Mouse (Mus musculus) neural tube, embryonic 12.5 days (tissue): ENCODE results near the gene Dph6. TPM values are rescaled to one million over a fixed set of nuclear protein-coding genes. Genes with fewer than 3 reads are reported as not detected.

ENCODE experiments used
- ATAC-seq: fragments of 200-750 bp; cut with Nextera tagmentation; 2 replicates; pipeline ENCODE4 v1.8.0; 2017; ENCODE audit warnings: low read depth, mild to moderate bottlenecking, moderate TSS enrichment, moderate library complexity; ENCODE audit not compliant: low FRiP score
- H3K27ac ChIP-seq: fragments of 300-500 bp; sonication (generic); 2 replicates; pipeline ENCODE4 v1.5.1; 2016
- H3K27me3 ChIP-seq: fragments of 300-500 bp; sonication (generic); replicated peaks from 2 replicates; pipeline ENCODE4 v1.6.1; 2016; ENCODE audit warnings: mild to moderate bottlenecking
- H3K36me3 ChIP-seq: fragments of 300-500 bp; sonication (generic); 2 replicates; pipeline ENCODE4 v1.6.1; 2016; ENCODE audit warnings: mild to moderate bottlenecking
- H3K4me1 ChIP-seq: fragments of 300-500 bp; sonication (generic); 2 replicates; pipeline ENCODE4 v1.6.1; 2016
- H3K4me2 ChIP-seq: fragments of 300-500 bp; sonication (generic); replicated peaks from 2 replicates; pipeline ENCODE4 v1.6.1; 2016; ENCODE audit warnings: mild to moderate bottlenecking
- H3K4me3 ChIP-seq: fragments of 300-500 bp; sonication (generic); 2 replicates; pipeline ENCODE4 v1.5.1; 2016
- H3K9ac ChIP-seq: fragments of 300-500 bp; sonication (generic); 2 replicates; pipeline ENCODE4 v1.6.1; 2016; ENCODE audit warnings: mild to moderate bottlenecking
- H3K9me3 ChIP-seq: fragments of 300-500 bp; sonication (generic); 2 replicates; pipeline ENCODE4 v1.6.1; 2016; ENCODE audit warnings: mild to moderate bottlenecking
- WGBS: fragments of 180-500 bp; shearing (Covaris S2); methylation state at CpG from one replicate; pipeline ENCODE4 v1.1.7; 2016; 5-methylcytosine and 5-hydroxymethylcytosine counted together
- polyA plus RNA-seq: library from polyadenylated mRNA; unstranded; fragments of >200 nt; fragmentation: Nextera tagmentation; extraction: Ambion mirVana; gene quantifications from 2 replicates; pipeline ENCODE4 v1.2.1, GENCODE M21; 2016

Gene Dph6
- 19.2 and 19.4 TPM in 2 replicates for polyA plus RNA-seq

DNA sequence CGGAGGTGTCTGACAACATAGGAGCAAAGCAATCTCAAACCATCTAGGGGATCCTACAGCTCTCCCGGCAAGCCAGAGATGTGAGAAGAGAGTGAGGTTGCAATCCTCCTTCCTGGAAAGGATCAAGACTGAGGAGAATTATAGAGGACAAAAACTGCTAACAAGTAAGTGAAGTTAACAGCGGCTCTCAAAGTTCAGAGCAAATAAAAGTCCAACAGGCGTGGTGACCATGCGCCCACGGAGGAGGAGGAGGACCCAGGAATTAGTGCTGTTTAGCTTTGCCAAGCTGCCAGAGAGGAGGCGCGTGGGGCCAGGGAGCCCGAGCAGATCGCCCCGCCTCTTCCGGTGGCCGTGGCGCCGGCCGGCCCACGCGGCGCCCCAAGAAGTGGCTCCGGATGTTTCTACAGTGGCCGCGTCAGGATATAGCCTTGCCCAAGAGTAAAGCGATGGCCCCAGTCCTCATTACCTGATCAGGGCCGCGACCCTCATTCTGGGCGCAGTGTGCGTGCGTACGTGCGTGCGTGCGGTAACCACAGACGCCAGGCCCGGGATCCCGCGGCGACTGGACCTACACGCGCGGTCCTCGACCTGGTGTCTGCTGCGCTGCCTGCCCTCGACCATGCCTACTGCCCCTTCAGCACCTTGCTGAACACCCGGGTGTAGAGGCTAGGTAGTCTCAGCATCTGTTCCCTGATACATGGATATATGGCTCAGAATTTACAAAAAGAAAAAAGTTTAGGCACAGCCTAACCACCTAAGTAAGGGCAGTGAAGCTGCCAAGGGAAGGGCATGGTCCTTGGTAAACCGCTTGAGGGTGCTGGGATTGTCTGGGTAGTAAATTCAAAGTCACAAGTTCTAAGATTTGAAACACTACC lies at the start of gene Dph6:
Gene Dph6, minus strand, starts transcription at position 600 of the 875 bp plus-strand sequence.
- Histone ChIP-seq H3K4me1 (no peaks in the 10 kb centered on the region), H3K27me3 (no peaks in the 10 kb centered on the region), H3K27ac (peak within 1 kb of the TSS; percentile 75), H3K9ac (peak within 1 kb of the TSS; percentile 36), H3K4me3 (peak within 1 kb of the TSS; percentile 61), H3K4me2 (peak within 1 kb of the TSS; percentile 57), H3K36me3 (no peaks in the 10 kb centered on the region), H3K9me3 (no peaks in the 10 kb centered on the region)
- ATAC-seq: peak; percentile 96
- WGBS: under 1% methylated on average over 45 of the region's 45 CpGs

DNA sequence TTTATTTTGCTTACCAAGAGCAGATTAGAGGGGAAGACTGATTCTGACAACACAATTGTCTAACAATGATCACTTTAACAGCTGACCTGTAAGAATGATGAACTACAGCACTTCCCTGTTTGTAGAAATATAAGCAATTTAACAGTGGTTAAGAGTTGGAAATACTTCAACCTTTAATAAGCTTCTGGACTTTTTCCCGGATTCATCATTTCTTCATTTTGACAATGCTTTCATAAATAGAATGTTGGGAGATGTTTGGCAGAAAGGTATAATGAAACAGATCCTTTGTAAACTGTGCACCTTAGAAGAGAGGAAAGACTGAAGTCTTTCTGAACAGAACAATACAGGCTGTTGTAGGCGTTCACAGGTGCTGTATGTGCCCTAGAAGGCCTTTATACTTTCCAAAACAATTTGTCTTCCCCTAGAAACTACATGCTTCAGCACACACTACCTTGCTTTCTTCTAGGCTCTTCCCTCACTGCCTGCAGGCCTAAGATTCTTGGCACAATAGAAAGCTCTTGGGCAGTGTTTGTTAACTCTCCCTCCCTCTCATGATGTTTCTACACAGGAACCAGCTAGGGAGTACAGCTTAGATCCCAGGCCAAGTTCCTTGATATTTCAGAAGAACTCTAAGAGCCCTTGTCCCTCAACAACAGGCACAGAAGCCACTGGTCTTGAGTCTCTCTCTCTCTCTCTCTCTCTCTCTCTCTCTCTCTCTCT lies 46.4 kb upstream of the Dph6 start:
- no peak overlapping the region for H3K9ac ChIP-seq
- H3K27me3 ChIP-seq: no peaks in the 10 kb centered on the region
- H3K27ac ChIP-seq: no peak overlapping the region
- no peak overlapping the region for H3K4me3 ChIP-seq
- H3K9me3 ChIP-seq: no peaks in the 10 kb centered on the region
- no peak for ATAC-seq
- 85% methylated on average over 2 of the region's 2 CpGs for WGBS
- no peak overlapping the region for H3K4me2 ChIP-seq
- H3K36me3 ChIP-seq: no peaks in the 10 kb centered on the region
- no peaks in the 10 kb centered on the region for H3K4me1 ChIP-seq

DNA sequence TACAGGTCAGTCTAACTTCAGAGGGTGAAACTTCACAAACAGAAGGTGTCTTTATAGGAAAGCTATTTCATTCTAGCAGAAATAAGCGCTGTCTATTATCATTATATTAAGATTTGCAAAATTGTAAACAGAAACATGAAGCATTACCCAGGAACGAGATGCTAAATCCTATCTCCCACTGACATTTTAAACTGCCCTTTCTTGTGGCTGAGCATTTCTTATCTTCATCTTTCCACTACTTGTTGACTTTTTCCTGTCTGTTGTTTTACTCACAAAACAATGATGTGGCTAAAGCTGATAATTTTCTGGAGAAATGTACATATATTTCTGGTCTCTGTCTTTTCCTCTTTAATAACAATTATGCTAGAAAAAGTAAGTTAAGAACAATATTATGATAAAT lies 36.8 kb upstream of the Dph6 start:
- H3K9me3 ChIP-seq: no peaks in the 10 kb centered on the region
- 85% methylated on average over 2 of the region's 2 CpGs for WGBS

DNA sequence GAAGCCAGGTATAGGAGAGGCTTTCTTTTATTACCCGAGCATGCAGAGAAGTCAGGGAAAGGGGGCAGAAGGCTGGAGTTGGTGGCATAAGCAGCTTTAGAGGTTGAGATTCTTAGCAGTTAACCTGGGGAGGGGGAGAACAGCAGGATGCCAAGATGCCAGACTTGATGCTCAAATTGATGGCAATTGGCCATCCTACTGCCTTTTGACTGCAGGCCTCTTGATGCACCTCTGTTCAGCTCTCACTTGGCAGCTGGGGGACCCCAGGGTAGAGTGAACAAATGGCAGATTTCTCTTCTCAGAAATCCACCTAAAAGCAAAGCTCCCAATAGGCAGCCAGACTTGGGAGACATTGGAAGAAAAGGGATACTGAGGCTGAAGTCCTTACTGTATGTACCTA lies 32.7 kb upstream of the Dph6 start:
- ATAC-seq: no peak
- H3K9ac ChIP-seq: no peak overlapping the region
- H3K4me2 ChIP-seq: no peak overlapping the region
- no peaks in the 10 kb centered on the region for H3K36me3 ChIP-seq
- WGBS: 81% methylated on average over 1 of the region's 1 CpGs
- no peak overlapping the region for H3K27ac ChIP-seq
- H3K4me1 ChIP-seq: no peaks in the 10 kb centered on the region
- no peaks in the 10 kb centered on the region for H3K27me3 ChIP-seq
- H3K9me3 ChIP-seq: no peaks in the 10 kb centered on the region
- no peak overlapping the region for H3K4me3 ChIP-seq

More for the DNA sequence above, 36.8 kb upstream of the Dph6 start:
- no peak for ATAC-seq
- no peaks in the 10 kb centered on the region for H3K36me3 ChIP-seq
- no peaks in the 10 kb centered on the region for H3K4me1 ChIP-seq
- no peaks in the 10 kb centered on the region for H3K27me3 ChIP-seq
- H3K4me2 ChIP-seq: no peak overlapping the region
- H3K9ac ChIP-seq: no peak overlapping the region
- no peak overlapping the region for H3K4me3 ChIP-seq
- H3K27ac ChIP-seq: no peak overlapping the region

DNA sequence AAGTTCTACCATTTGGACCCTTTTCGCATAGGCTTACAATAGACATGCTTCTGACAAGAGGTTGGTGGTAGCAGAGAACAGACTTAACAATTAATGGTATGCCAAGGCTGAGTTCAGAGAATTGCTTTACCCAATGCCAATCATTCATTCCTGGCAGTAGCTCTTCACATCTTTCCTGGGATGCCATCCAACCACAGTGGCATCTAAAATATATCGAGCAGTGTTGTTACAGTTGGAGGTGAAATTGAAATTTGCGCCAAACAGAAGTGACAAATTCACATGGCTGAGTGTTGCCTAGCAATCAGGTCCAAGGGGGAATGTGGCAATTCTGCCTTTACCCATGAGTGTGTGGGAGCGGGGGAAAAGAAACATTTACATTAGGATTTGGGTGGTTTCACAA lies 32.3 kb upstream of the Dph6 start:
- no peak for ATAC-seq
- Histone ChIP-seq H3K4me2 (no peak overlapping the region), H3K27me3 (no peaks in the 10 kb centered on the region), H3K36me3 (no peaks in the 10 kb centered on the region), H3K9ac (no peak overlapping the region), H3K4me1 (no peaks in the 10 kb centered on the region), H3K9me3 (no peaks in the 10 kb centered on the region), H3K27ac (no peak overlapping the region), H3K4me3 (no peak overlapping the region)
- WGBS: 83% methylated on average over 4 of the region's 4 CpGs

DNA sequence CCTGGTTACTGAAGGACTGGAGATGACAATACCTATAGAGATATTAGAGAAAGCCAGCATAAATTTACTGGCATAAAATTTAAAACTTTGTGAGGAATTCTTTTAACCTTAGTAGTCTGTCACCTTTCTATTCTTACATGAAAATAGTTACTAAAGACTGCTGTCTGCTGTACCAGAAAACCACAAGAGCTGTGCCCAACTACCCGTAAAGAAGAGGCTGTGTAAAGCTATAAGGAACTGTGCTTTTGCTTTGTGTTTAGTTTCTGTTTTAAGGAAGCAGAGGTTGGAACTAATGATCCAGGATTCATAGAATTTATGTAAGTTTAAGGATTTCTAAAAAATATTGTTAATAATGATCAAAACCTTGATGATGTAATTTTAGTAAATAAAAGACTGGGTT lies 19.1 kb upstream of the Dph6 start:
- ATAC-seq: no peak
- Histone ChIP-seq H3K4me2 (no peak overlapping the region), H3K4me1 (no peaks in the 10 kb centered on the region), H3K36me3 (no peaks in the 10 kb centered on the region), H3K9me3 (no peaks in the 10 kb centered on the region), H3K27ac (no peak overlapping the region), H3K27me3 (no peaks in the 10 kb centered on the region), H3K4me3 (no peak overlapping the region), H3K9ac (no peak overlapping the region)
- WGBS: 91% methylated on average over 1 of the region's 1 CpGs

DNA sequence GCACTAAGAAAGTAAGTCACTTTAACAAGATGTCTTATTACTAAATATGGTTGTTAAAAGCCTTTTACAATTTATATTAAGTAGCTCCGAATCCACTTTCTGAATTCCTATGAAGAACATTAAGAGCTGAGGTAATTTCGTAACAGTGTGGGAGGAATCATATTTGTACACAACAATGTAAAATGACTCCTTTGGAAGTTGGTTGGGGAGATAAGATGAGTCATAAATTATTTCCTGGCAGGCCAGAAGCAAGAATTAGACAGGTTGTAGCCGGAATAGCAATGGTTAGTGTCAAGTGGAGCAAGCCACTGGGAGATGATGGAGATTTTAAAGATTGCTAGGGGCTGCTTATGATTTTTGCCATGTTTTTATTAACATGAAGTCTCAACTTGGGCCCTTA lies 16.2 kb upstream of the Dph6 start:
- no peak overlapping the region for H3K4me2 ChIP-seq
- H3K36me3 ChIP-seq: no peaks in the 10 kb centered on the region
- WGBS: 89% methylated on average over 3 of the region's 3 CpGs
- no peak for ATAC-seq
- H3K9ac ChIP-seq: no peak overlapping the region
- H3K4me3 ChIP-seq: no peak overlapping the region
- H3K9me3 ChIP-seq: no peaks in the 10 kb centered on the region
- H3K27me3 ChIP-seq: no peaks in the 10 kb centered on the region
- no peak overlapping the region for H3K27ac ChIP-seq
- no peaks in the 10 kb centered on the region for H3K4me1 ChIP-seq

DNA sequence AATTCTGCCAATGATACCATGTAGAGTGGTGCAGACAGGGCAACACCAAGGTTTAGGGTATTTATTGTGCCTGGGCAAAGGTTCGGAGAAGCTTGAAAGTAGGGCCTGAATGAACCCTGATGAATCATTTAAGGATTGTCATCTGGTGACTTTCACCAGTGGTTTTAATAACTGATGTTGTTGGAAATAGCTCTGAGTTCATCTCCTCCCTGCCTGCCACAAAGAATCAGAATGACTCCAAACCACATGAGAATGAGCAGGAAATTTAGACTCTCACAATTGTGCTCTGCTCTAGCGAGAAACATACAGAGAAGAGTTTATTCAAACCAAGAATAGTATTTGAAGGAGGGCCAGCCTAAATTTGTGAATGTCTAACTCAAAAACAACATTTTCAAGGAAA lies 4.2 kb upstream of the Dph6 start:
- no peak for ATAC-seq
- Histone ChIP-seq H3K4me3 (no peak overlapping the region), H3K9me3 (no peaks in the 10 kb centered on the region), H3K27me3 (no peaks in the 10 kb centered on the region), H3K4me1 (no peaks in the 10 kb centered on the region), H3K9ac (no peak overlapping the region), H3K4me2 (no peak overlapping the region), H3K27ac (no peak overlapping the region), H3K36me3 (no peaks in the 10 kb centered on the region)
- 84% methylated on average over 2 of the region's 2 CpGs for WGBS

DNA sequence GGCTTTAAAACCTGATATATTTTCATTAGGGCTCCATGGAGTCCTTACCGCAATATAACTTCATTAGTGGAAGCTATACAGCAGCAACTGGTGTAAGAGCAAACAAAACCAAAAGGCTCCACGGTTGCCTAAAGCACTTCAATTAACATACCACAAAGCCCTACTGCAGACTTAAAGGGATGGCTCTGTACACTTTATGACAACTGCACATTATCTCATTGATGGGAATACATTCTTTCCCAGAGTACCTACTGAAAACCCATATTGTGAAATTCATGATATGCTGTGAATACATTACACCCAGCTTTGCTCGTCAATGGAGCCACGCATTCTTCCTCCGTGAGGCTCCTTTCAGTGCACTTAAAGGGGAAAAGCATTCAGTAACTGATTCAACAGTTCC lies 8.5 kb downstream of the Dph6 start:
- ATAC-seq: no peak
- Histone ChIP-seq H3K36me3 (no peaks in the 10 kb centered on the region), H3K9me3 (no peaks in the 10 kb centered on the region), H3K27me3 (no peaks in the 10 kb centered on the region), H3K4me2 (no peak overlapping the region), H3K4me3 (no peak overlapping the region), H3K27ac (no peak overlapping the region), H3K4me1 (no peaks in the 10 kb centered on the region), H3K9ac (no peak overlapping the region)
- WGBS: 40% methylated on average over 5 of the region's 5 CpGs

DNA sequence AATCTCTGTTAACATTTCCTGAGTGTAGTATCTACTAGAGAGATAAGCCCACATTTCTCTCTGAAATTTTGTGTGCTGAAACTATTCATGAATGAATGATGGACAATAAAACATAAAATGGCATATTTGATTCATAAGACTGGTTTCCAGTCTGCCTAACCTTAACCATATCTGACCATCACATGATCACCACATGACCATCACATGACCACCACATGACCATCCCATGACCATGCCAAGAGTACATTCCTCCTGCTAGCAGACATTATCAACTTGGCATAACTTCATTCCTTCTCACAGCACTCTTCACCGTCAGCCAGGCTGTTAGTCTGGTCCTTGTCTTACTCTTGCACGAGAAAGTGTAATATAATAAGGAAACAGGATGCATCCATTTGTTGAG lies 10.9 kb downstream of the Dph6 start:
- no peaks in the 10 kb centered on the region for H3K27me3 ChIP-seq
- H3K9me3 ChIP-seq: no peaks in the 10 kb centered on the region
- no peak overlapping the region for H3K4me2 ChIP-seq
- no peak overlapping the region for H3K4me3 ChIP-seq
- H3K27ac ChIP-seq: no peak overlapping the region
- no peak overlapping the region for H3K9ac ChIP-seq
- no peak for ATAC-seq
- 94% methylated on average over 2 of the region's 2 CpGs for WGBS
- H3K4me1 ChIP-seq: no peaks in the 10 kb centered on the region
- H3K36me3 ChIP-seq: no peaks in the 10 kb centered on the region

DNA sequence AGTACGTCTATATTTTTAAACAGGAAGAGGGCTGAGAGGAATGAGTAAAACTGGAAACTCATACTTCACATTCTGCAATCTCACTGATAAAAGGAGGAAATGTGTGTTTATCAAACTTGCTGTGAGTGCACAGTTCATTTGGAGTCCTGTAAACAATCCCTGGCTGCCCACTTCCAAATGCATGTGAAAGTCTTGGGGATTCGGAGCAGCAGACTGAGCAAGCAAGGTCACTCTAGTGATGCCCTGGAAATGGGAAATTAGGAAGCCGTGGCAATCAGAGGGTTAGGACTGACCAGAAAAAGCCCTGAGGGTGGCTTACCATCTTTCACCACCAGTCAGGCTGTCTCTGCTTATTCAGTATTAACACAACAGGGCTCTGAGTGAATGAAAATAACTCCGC lies 30.1 kb downstream of the Dph6 start:
- no peak overlapping the region for H3K4me3 ChIP-seq
- H3K4me2 ChIP-seq: no peak overlapping the region
- no peaks in the 10 kb centered on the region for H3K36me3 ChIP-seq
- H3K9ac ChIP-seq: no peak overlapping the region
- H3K27ac ChIP-seq: no peak overlapping the region
- no peak for ATAC-seq
- no peaks in the 10 kb centered on the region for H3K9me3 ChIP-seq
- H3K4me1 ChIP-seq: peaks cover 5% of the 10 kb centered on the region; the same call in 1 of the 2 replicates
- 52% methylated on average over 4 of the region's 4 CpGs for WGBS
- no peaks in the 10 kb centered on the region for H3K27me3 ChIP-seq

DNA sequence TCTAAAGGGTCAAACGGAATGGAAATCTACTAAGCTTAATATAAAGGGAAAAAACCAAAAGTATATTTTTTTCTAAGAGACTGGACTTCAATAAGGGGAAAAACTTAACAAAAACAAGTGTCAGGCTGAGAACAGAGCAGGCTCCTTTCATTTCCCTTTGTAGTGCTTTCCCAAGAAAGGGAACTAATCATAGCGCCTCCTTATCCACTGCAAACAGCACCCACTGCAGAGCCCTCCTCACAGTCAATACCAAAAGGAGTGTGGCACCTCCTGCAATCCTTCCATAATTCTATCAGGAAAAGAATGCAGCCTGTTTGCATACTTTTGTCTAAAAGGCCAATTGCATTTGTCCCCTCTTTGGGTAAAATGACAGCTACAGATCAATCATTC lies 32.2 kb downstream of the Dph6 start:
- Histone ChIP-seq H3K9me3 (no peaks in the 10 kb centered on the region), H3K4me1 (peaks cover 5% of the 10 kb centered on the region; the same call in 1 of the 2 replicates), H3K4me2 (peak overlapping the region; percentile 32; the same call in 1 of the 2 replicates), H3K4me3 (no peak overlapping the region), H3K27ac (no peak overlapping the region), H3K36me3 (no peaks in the 10 kb centered on the region), H3K9ac (no peak overlapping the region; the same call in 1 of the 2 replicates), H3K27me3 (no peaks in the 10 kb centered on the region)
- WGBS: 4% methylated on average over 2 of the region's 2 CpGs
- 0 out of 2 replicates have a peak, but pooled peaks have one; percentile 55 for ATAC-seq
